In genomic region chr2:84386563-84387393, GRCm38 (mm10) we compare ENCODE assay signal across 8 mouse cellular contexts. TPM values are rescaled to one million over a fixed set of nuclear protein-coding genes. Genes with fewer than 3 reads are reported as not detected.
A peak's percentile ranks its signal among the peaks of the same experiment; 100 is the strongest.
DNase-seq lines count a peak whose midpoint lies in the region; ATAC-seq lines count a peak whose summit lies in the region.

No protein-coding gene starts in this region.

- no peak for ATAC-seq in forebrain, embryonic 14.5 days
- ATAC-seq in forebrain, embryonic 15.5 days (replicated peaks), result no peak
- peak; percentile 22; the same call in 1 of the 2 replicates for ATAC-seq in embryonic facial prominence, embryonic 14.5 days (ENCODE audit: low read depth)
- ATAC-seq in intestine, embryonic 16.5 days, result peak; percentile 47; the same call in 1 of the 2 replicates
- ATAC-seq in midbrain, embryonic 14.5 days (ENCODE audit: low FRiP score, low TSS enrichment), result no peak; the same call in 1 of the 2 replicates

- no peaks in the 10 kb centered on the region for H3K36me3 ChIP-seq in forebrain, embryonic 14.5 days (ENCODE audit: control insufficient read depth, insufficient read depth, low read length)
- H3K36me3 ChIP-seq in forebrain, embryonic 15.5 days, result no peaks in the 10 kb centered on the region
- H3K36me3 ChIP-seq in embryonic facial prominence, embryonic 14.5 days (ENCODE audit: control insufficient read depth, insufficient read depth, low read length), result no peaks in the 10 kb centered on the region
- no peaks in the 10 kb centered on the region for H3K36me3 ChIP-seq in intestine, embryonic 16.5 days (ENCODE audit: control insufficient read depth, insufficient read depth, low read length)
- no peaks in the 10 kb centered on the region for H3K36me3 ChIP-seq in midbrain, embryonic 14.5 days (ENCODE audit: control insufficient read depth, insufficient read depth, low read length)

- DNase-seq in forebrain, embryonic 14.5 days (ENCODE audit: low spot score), result no peak
- peak; percentile 56 for DNase-seq in embryonic facial prominence, embryonic 14.5 days (ENCODE audit: low spot score)
- DNase-seq in midbrain, embryonic 14.5 days, result peak; percentile 20
- no peak for DNase-seq in urinary bladder, postnatal 10 days (ENCODE audit: low spot score)
- DNase-seq in cerebellum, postnatal 25 days, result no peak
- DNase-seq in right cerebral cortex, postnatal 36 days (ENCODE audit: low spot score in 2 of 2), result no peak

- no peak overlapping the region for H3K4me3 ChIP-seq in forebrain, embryonic 14.5 days (ENCODE audit: low read depth, low read length)
- no peak overlapping the region for H3K4me3 ChIP-seq in forebrain, embryonic 15.5 days
- peak overlapping the region; percentile 16 for H3K4me3 ChIP-seq in embryonic facial prominence, embryonic 14.5 days (ENCODE audit: low read depth, low read length)
- H3K4me3 ChIP-seq in intestine, embryonic 16.5 days (ENCODE audit: low read length), result no peak overlapping the region
- H3K4me3 ChIP-seq in midbrain, embryonic 14.5 days (replicated peaks; ENCODE audit: low read depth, low read length), result 0 out of 2 replicates have a peak overlapping the region, but pooled peaks have one; percentile 4

- H3K4me2 ChIP-seq in forebrain, embryonic 14.5 days (ENCODE audit: low read length), result 0 out of 2 replicates have a peak overlapping the region, but pooled peaks have one; percentile 25
- no peak overlapping the region for H3K4me2 ChIP-seq in forebrain, embryonic 15.5 days (replicated peaks)
- H3K4me2 ChIP-seq in embryonic facial prominence, embryonic 14.5 days (ENCODE audit: low read depth, low read length), result peak overlapping the region; percentile 47
- H3K4me2 ChIP-seq in intestine, embryonic 16.5 days (ENCODE audit: low read depth, low read length), result peak overlapping the region; percentile 28; the same call in 1 of the 2 replicates
- peak overlapping the region; percentile 40 for H3K4me2 ChIP-seq in midbrain, embryonic 14.5 days (ENCODE audit: low read length)

- H3K27me3 ChIP-seq in forebrain, embryonic 14.5 days (replicated peaks; ENCODE audit: control insufficient read depth, insufficient read depth, low read length), result no peaks in the 10 kb centered on the region
- no peaks in the 10 kb centered on the region for H3K27me3 ChIP-seq in forebrain, embryonic 15.5 days
- H3K27me3 ChIP-seq in embryonic facial prominence, embryonic 14.5 days (replicated peaks; ENCODE audit: control insufficient read depth, insufficient read depth, low read length), result no peaks in the 10 kb centered on the region
- no peaks in the 10 kb centered on the region for H3K27me3 ChIP-seq in intestine, embryonic 16.5 days (replicated peaks; ENCODE audit: control insufficient read depth, insufficient read depth, low read length)
- no peaks in the 10 kb centered on the region for H3K27me3 ChIP-seq in midbrain, embryonic 14.5 days (ENCODE audit: control insufficient read depth, insufficient read depth, low read length)

- H3K27ac ChIP-seq in forebrain, embryonic 14.5 days (ENCODE audit: low read depth, low read length), result no peak overlapping the region
- H3K27ac ChIP-seq in forebrain, embryonic 15.5 days (replicated peaks), result no peak overlapping the region
- no peak overlapping the region; the same call in 1 of the 2 replicates for H3K27ac ChIP-seq in embryonic facial prominence, embryonic 14.5 days (replicated peaks; ENCODE audit: low read depth, low read length)
- H3K27ac ChIP-seq in intestine, embryonic 16.5 days (ENCODE audit: low read length), result 0 out of 2 replicates have a peak overlapping the region, but pooled peaks have one; percentile 2
- no peak overlapping the region for H3K27ac ChIP-seq in midbrain, embryonic 14.5 days (replicated peaks; ENCODE audit: low read depth, low read length)

- WGBS in forebrain, embryonic 14.5 days, result 52% methylated on average over 18 of the region's 18 CpGs
- 49% methylated on average over 18 of the region's 18 CpGs for WGBS in forebrain, embryonic 15.5 days
- WGBS in embryonic facial prominence, embryonic 14.5 days, result 33% methylated on average over 18 of the region's 18 CpGs
- WGBS in intestine, embryonic 16.5 days, result 45% methylated on average over 18 of the region's 18 CpGs
- 27% methylated on average over 18 of the region's 18 CpGs for WGBS in midbrain, embryonic 14.5 days

- no peaks in the 10 kb centered on the region for H3K4me1 ChIP-seq in forebrain, embryonic 14.5 days (ENCODE audit: control insufficient read depth, insufficient read depth, low read length)
- H3K4me1 ChIP-seq in forebrain, embryonic 15.5 days, result peaks cover 5% of the 10 kb centered on the region; the same call in 1 of the 2 replicates
- peaks cover 5% of the 10 kb centered on the region for H3K4me1 ChIP-seq in embryonic facial prominence, embryonic 14.5 days (ENCODE audit: control insufficient read depth, insufficient read depth, low read length)
- 0 out of 2 replicates have a peak, but pooled peaks cover 5% of the 10 kb centered on the region for H3K4me1 ChIP-seq in intestine, embryonic 16.5 days (ENCODE audit: control insufficient read depth, insufficient read depth, low read length)
- H3K4me1 ChIP-seq in midbrain, embryonic 14.5 days (ENCODE audit: control insufficient read depth, insufficient read depth, low read length), result no peaks in the 10 kb centered on the region

- H3K9me3 ChIP-seq in forebrain, embryonic 14.5 days (replicated peaks; ENCODE audit: control insufficient read depth, low read length), result no peaks in the 10 kb centered on the region
- no peaks in the 10 kb centered on the region for H3K9me3 ChIP-seq in forebrain, embryonic 15.5 days
- H3K9me3 ChIP-seq in embryonic facial prominence, embryonic 14.5 days (ENCODE audit: control insufficient read depth, low read length), result no peaks in the 10 kb centered on the region
- H3K9me3 ChIP-seq in intestine, embryonic 16.5 days (ENCODE audit: control insufficient read depth, low read length), result no peaks in the 10 kb centered on the region
- no peaks in the 10 kb centered on the region for H3K9me3 ChIP-seq in midbrain, embryonic 14.5 days (ENCODE audit: control insufficient read depth, low read length)

- no peak overlapping the region for H3K9ac ChIP-seq in forebrain, embryonic 14.5 days (ENCODE audit: low read length)
- no peak overlapping the region for H3K9ac ChIP-seq in forebrain, embryonic 15.5 days (replicated peaks)
- H3K9ac ChIP-seq in embryonic facial prominence, embryonic 14.5 days (ENCODE audit: low read depth, low read length), result 0 out of 2 replicates have a peak overlapping the region, but pooled peaks have one; percentile 38
- no peak overlapping the region for H3K9ac ChIP-seq in intestine, embryonic 16.5 days (ENCODE audit: low read depth, low read length)
- no peak overlapping the region for H3K9ac ChIP-seq in midbrain, embryonic 14.5 days (replicated peaks; ENCODE audit: low read length)

RNA-seq across cellular contexts. Expression of gene Calcrl, which starts 38.4 kb away (rescaled TPM):
- polyA plus RNA-seq in forebrain, embryonic 14.5 days (2014; fragmentation: Nextera tagmentation; extraction: Ambion mirVana), result 6.5 and 8.7 TPM in 2 replicates
- 5.7 and 6.9 TPM in 2 replicates for polyA plus RNA-seq in forebrain, embryonic 15.5 days (2015; fragmentation: Nextera tagmentation; extraction: Ambion mirVana)
- polyA plus RNA-seq in embryonic facial prominence, embryonic 14.5 days (2014; fragmentation: Nextera tagmentation; extraction: Ambion mirVana), result 23.3 and 25.2 TPM in 2 replicates
- polyA plus RNA-seq in intestine, embryonic 16.5 days (2015; fragmentation: Nextera tagmentation; extraction: Ambion mirVana), result 22.7 and 22.9 TPM in 2 replicates
- 3.5 and 10.6 TPM in 2 replicates for polyA plus RNA-seq in midbrain, embryonic 14.5 days (2014; fragmentation: Nextera tagmentation; extraction: Ambion mirVana)

Comparison
In these comparisons a context has a peak if more than half of its experiments do, and no peak if none do; other contexts are left out.
1. ATAC-seq: peak in embryonic facial prominence, embryonic 14.5 days (single experiment) and intestine, embryonic 16.5 days (single experiment); none in forebrain, embryonic 14.5 days (single experiment), forebrain, embryonic 15.5 days (single experiment) and midbrain, embryonic 14.5 days (single experiment).
2. DNase-seq: peak in embryonic facial prominence, embryonic 14.5 days (single experiment) and midbrain, embryonic 14.5 days (single experiment); none in forebrain, embryonic 14.5 days (single experiment), urinary bladder, postnatal 10 days (single experiment), cerebellum, postnatal 25 days (0 of 2) and right cerebral cortex, postnatal 36 days (0 of 2).
3. H3K4me3 ChIP-seq: peak in embryonic facial prominence, embryonic 14.5 days (single experiment) and midbrain, embryonic 14.5 days (single experiment); none in forebrain, embryonic 14.5 days (single experiment), forebrain, embryonic 15.5 days (single experiment) and intestine, embryonic 16.5 days (single experiment).